8 mouse cellular contexts compared by ENCODE assay signal in genomic region chr11:98358161-98359083, GRCm38 (mm10). TPM values are rescaled to one million over a fixed set of nuclear protein-coding genes. Genes with fewer than 3 reads are reported as not detected.
DNase-seq lines count a peak whose midpoint lies in the region; ATAC-seq and TF ChIP-seq lines count a peak whose summit lies in the region.

Stard3 (plus strand) TSS chr11:98358368.

- peak within 1 kb of the TSS; percentile 78 for H3K4me3 ChIP-seq in intestine, embryonic 15.5 days (replicated peaks)
- H3K4me3 ChIP-seq in limb, embryonic 11.5 days (ENCODE audit: low read depth, low read length), result peak within 1 kb of the TSS; percentile 70
- H3K4me3 ChIP-seq in midbrain, embryonic 13.5 days (replicated peaks), result peak within 1 kb of the TSS; percentile 74
- peak within 1 kb of the TSS; percentile 92 for H3K4me3 ChIP-seq in small intestine, adult 2 months (ENCODE audit: low read depth, low read length)

- H3K9me3 ChIP-seq in intestine, embryonic 15.5 days, result no peaks in the 10 kb centered on the region
- no peaks in the 10 kb centered on the region for H3K9me3 ChIP-seq in limb, embryonic 11.5 days (ENCODE audit: control insufficient read depth, low read length)
- H3K9me3 ChIP-seq in midbrain, embryonic 13.5 days, result no peaks in the 10 kb centered on the region

- peaks cover 47% of the 10 kb centered on the region for H3K4me1 ChIP-seq in intestine, embryonic 15.5 days (replicated peaks)
- H3K4me1 ChIP-seq in limb, embryonic 11.5 days (ENCODE audit: control insufficient read depth, insufficient read depth, low read length), result peaks cover 22% of the 10 kb centered on the region
- peaks cover 47% of the 10 kb centered on the region for H3K4me1 ChIP-seq in midbrain, embryonic 13.5 days (replicated peaks)
- peaks cover 46% of the 10 kb centered on the region for H3K4me1 ChIP-seq in small intestine, adult 2 months (ENCODE audit: control insufficient read depth, insufficient read depth, insufficient read length, low read length)

- TF ChIP-seq POLR2A in small intestine, adult 2 months (IDR thresholded peaks at IDR 0.05; ENCODE audit: low read depth, low read length), result peak; percentile 86

- peak within 1 kb of the TSS; percentile 82 for H3K4me2 ChIP-seq in intestine, embryonic 15.5 days (replicated peaks)
- peak within 1 kb of the TSS; percentile 69 for H3K4me2 ChIP-seq in limb, embryonic 11.5 days (ENCODE audit: low read depth, severe bottlenecking)
- H3K4me2 ChIP-seq in midbrain, embryonic 13.5 days (replicated peaks), result peak within 1 kb of the TSS; percentile 88

- H3K27me3 ChIP-seq in intestine, embryonic 15.5 days (replicated peaks), result no peaks in the 10 kb centered on the region
- H3K27me3 ChIP-seq in limb, embryonic 11.5 days (ENCODE audit: control insufficient read depth, insufficient read depth, low read length), result peaks cover 10% of the 10 kb centered on the region
- H3K27me3 ChIP-seq in midbrain, embryonic 13.5 days, result peaks cover 23% of the 10 kb centered on the region; the same call in 1 of the 2 replicates
- no peaks in the 10 kb centered on the region for H3K27me3 ChIP-seq in small intestine, adult 2 months (ENCODE audit: control insufficient read depth, insufficient read depth, low read length)

- H3K36me3 ChIP-seq in intestine, embryonic 15.5 days, result no peaks in the 10 kb centered on the region
- no peaks in the 10 kb centered on the region for H3K36me3 ChIP-seq in limb, embryonic 11.5 days (ENCODE audit: control insufficient read depth, insufficient read depth, low read length)
- H3K36me3 ChIP-seq in midbrain, embryonic 13.5 days, result no peaks in the 10 kb centered on the region
- peaks cover 17% of the 10 kb centered on the region for H3K36me3 ChIP-seq in small intestine, adult 2 months (ENCODE audit: control insufficient read depth, insufficient read depth, low read length)

- H3K9ac ChIP-seq in intestine, embryonic 15.5 days, result peak within 1 kb of the TSS; percentile 65
- peak within 1 kb of the TSS; percentile 74 for H3K9ac ChIP-seq in limb, embryonic 11.5 days (ENCODE audit: low read length)
- peak within 1 kb of the TSS; percentile 76 for H3K9ac ChIP-seq in midbrain, embryonic 13.5 days (replicated peaks)

- peak; percentile 83 for ATAC-seq in intestine, embryonic 15.5 days
- peak; percentile 85 for ATAC-seq in limb, embryonic 11.5 days (ENCODE audit: insufficient number of reproducible peaks, low FRiP score, low TSS enrichment, low read depth)
- peak; percentile 87 for ATAC-seq in midbrain, embryonic 13.5 days

- DNase-seq in layer of hippocampus, adult 11-12 months (ENCODE audit: low spot score), result peak; percentile 85
- no peak for DNase-seq in layer of hippocampus, adult 9-10 months (ENCODE audit: low spot score)
- peak; percentile 96 for DNase-seq in embryo, embryonic 11 days
- peak; percentile 73 to 92 for DNase-seq in gastrocnemius, postnatal 4 days (ENCODE audit: low spot score in 2 of 2)
- DNase-seq in limb, embryonic 11.5 days (ENCODE audit: low spot score), result peak; percentile 92

- no peak for TF ChIP-seq CTCF in small intestine, adult 2 months (IDR thresholded peaks at IDR 0.05; ENCODE audit: extremely low read depth, insufficient read length, insufficient replicate concordance, low read depth, low read length)

- under 1% methylated on average over 60 of the region's 60 CpGs for WGBS in intestine, embryonic 15.5 days
- under 1% methylated on average over 50 of the region's 60 CpGs for WGBS in limb, embryonic 11.5 days
- under 1% methylated on average over 54 of the region's 60 CpGs for WGBS in midbrain, embryonic 13.5 days
- WGBS in small intestine, adult 2 months, result 1% methylated on average over 60 of the region's 60 CpGs

- peak within 1 kb of the TSS; percentile 93 for H3K27ac ChIP-seq in intestine, embryonic 15.5 days
- peak within 1 kb of the TSS; percentile 45 for H3K27ac ChIP-seq in limb, embryonic 11.5 days (replicated peaks; ENCODE audit: low read depth, low read length)
- H3K27ac ChIP-seq in midbrain, embryonic 13.5 days, result peak within 1 kb of the TSS; percentile 85
- H3K27ac ChIP-seq in small intestine, adult 2 months (ENCODE audit: insufficient read depth, low read depth, low read length), result peak within 1 kb of the TSS; percentile 90

RNA-seq across cellular contexts. Expression of gene Stard3, which starts in this region (rescaled TPM):
- 10 to 100 TPM; 14.1 to 16.9 TPM for total RNA-seq in gastrocnemius, postnatal 4 days (2021)
- 39.4 and 39.7 TPM in 2 replicates for polyA plus RNA-seq in intestine, embryonic 15.5 days (2015; fragmentation: Nextera tagmentation; extraction: Ambion mirVana)
- 37.7 and 38.3 TPM in 2 replicates for polyA plus RNA-seq in limb, embryonic 11.5 days (2014; fragmentation: Nextera tagmentation; extraction: Ambion mirVana)
- 44.5 and 46.9 TPM in 2 replicates for polyA plus RNA-seq in midbrain, embryonic 13.5 days (2015; fragmentation: Nextera tagmentation; extraction: Ambion mirVana)
- 47.0 and 76.5 TPM in 2 replicates for polyA plus RNA-seq in small intestine, adult 2 months (2012; rRNA removed)
